Mouse (Mus musculus): ENCODE measurements at regions not wholly inside any gene's neighbourhood (a gene's known extent, or its start where the extent isn't known, plus 50 kb on each side); places are given as distances from the start of the nearest gene placed in this dataset.

- no peaks in the 10 kb centered on the region for H3K4me1 ChIP-seq (ENCODE audit: control insufficient read depth, insufficient read depth, low read length)
- TF ChIP-seq CTCF (IDR thresholded peaks at IDR 0.05; ENCODE audit: borderline replicate concordance, insufficient read depth, low read depth, low read length) (no peak), POLR2A (IDR thresholded peaks at IDR 0.05; ENCODE audit: borderline replicate concordance, insufficient read depth, low read length) (no peak)
- 43% methylated on average over 6 of the region's 6 CpGs for WGBS
- no peaks in the 10 kb centered on the region for H3K27me3 ChIP-seq (ENCODE audit: control insufficient read depth, insufficient read depth, low read length)
- no peak overlapping the region for H3K4me3 ChIP-seq (replicated peaks; ENCODE audit: insufficient read depth, low read depth, low read length)
- DNase-seq, result no peak
- H3K27ac ChIP-seq (ENCODE audit: insufficient read depth, low read length), result no peak overlapping the region
These were observed 261.8 kb upstream of the Adgrl2 start for GRCm38 (mm10) chr3:149252144-149252543.

- DNase-seq, result no peak
- TF ChIP-seq CTCF (IDR thresholded peaks at IDR 0.05; ENCODE audit: borderline replicate concordance, insufficient read depth, low read depth, low read length) (no peak), POLR2A (IDR thresholded peaks at IDR 0.05; ENCODE audit: borderline replicate concordance, insufficient read depth, low read length) (no peak)
- Histone ChIP-seq H3K27ac (ENCODE audit: insufficient read depth, low read length) (no peak overlapping the region), H3K4me3 (replicated peaks; ENCODE audit: insufficient read depth, low read depth, low read length) (no peak overlapping the region), H3K4me1 (ENCODE audit: control insufficient read depth, insufficient read depth, low read length) (no peaks in the 10 kb centered on the region), H3K27me3 (ENCODE audit: control insufficient read depth, insufficient read depth, low read length) (no peaks in the 10 kb centered on the region)
- WGBS, result 54% methylated on average over 6 of the region's 6 CpGs
These were observed 257.3 kb upstream of the Adgrl2 start for GRCm38 (mm10) chr3:149247626-149247987.

GRCm38 (mm10) chr3:149246935-149247625, 256.7 kb upstream of the Adgrl2 start:
- WGBS, result 39% methylated on average over 10 of the region's 10 CpGs
- Histone ChIP-seq H3K4me3 (replicated peaks; ENCODE audit: insufficient read depth, low read depth, low read length) (no peak overlapping the region), H3K4me1 (ENCODE audit: control insufficient read depth, insufficient read depth, low read length) (no peaks in the 10 kb centered on the region), H3K27ac (ENCODE audit: insufficient read depth, low read length) (no peak overlapping the region), H3K27me3 (ENCODE audit: control insufficient read depth, insufficient read depth, low read length) (no peaks in the 10 kb centered on the region)
- no peak for DNase-seq
- no peak for TF ChIP-seq POLR2A (IDR thresholded peaks at IDR 0.05; ENCODE audit: borderline replicate concordance, insufficient read depth, low read length)

- Histone ChIP-seq H3K4me3 (replicated peaks; ENCODE audit: insufficient read depth, low read depth, low read length) (no peak overlapping the region), H3K27me3 (ENCODE audit: control insufficient read depth, insufficient read depth, low read length) (no peaks in the 10 kb centered on the region), H3K27ac (ENCODE audit: insufficient read depth, low read length) (no peak overlapping the region), H3K4me1 (ENCODE audit: control insufficient read depth, insufficient read depth, low read length) (no peaks in the 10 kb centered on the region)
- 94% methylated on average over 3 of the region's 3 CpGs for WGBS
- TF ChIP-seq CTCF (IDR thresholded peaks at IDR 0.05; ENCODE audit: borderline replicate concordance, insufficient read depth, low read depth, low read length), result no peak
- no peak for TF ChIP-seq POLR2A (IDR thresholded peaks at IDR 0.05; ENCODE audit: borderline replicate concordance, insufficient read depth, low read length)
- no peak for DNase-seq
These were observed 249.3 kb upstream of the Adgrl2 start for GRCm38 (mm10) chr3:149239664-149240063.

GRCm38 (mm10) chr3:149238076-149238475, 247.7 kb upstream of the Adgrl2 start:
- no peak for TF ChIP-seq CTCF (IDR thresholded peaks at IDR 0.05; ENCODE audit: borderline replicate concordance, insufficient read depth, low read depth, low read length)
- no peak for TF ChIP-seq POLR2A (IDR thresholded peaks at IDR 0.05; ENCODE audit: borderline replicate concordance, insufficient read depth, low read length)
- Histone ChIP-seq H3K4me3 (replicated peaks; ENCODE audit: insufficient read depth, low read depth, low read length) (no peak overlapping the region), H3K4me1 (ENCODE audit: control insufficient read depth, insufficient read depth, low read length) (no peaks in the 10 kb centered on the region), H3K27ac (ENCODE audit: insufficient read depth, low read length) (no peak overlapping the region), H3K27me3 (ENCODE audit: control insufficient read depth, insufficient read depth, low read length) (no peaks in the 10 kb centered on the region)
- no peak for DNase-seq
- WGBS, result 77% methylated on average over 5 of the region's 5 CpGs

- WGBS, result 94% methylated on average over 3 of the region's 3 CpGs
- H3K27me3 ChIP-seq (ENCODE audit: control insufficient read depth, insufficient read depth, low read length), result no peaks in the 10 kb centered on the region
- DNase-seq, result no peak
- no peak overlapping the region for H3K4me3 ChIP-seq (replicated peaks; ENCODE audit: insufficient read depth, low read depth, low read length)
- no peaks in the 10 kb centered on the region for H3K4me1 ChIP-seq (ENCODE audit: control insufficient read depth, insufficient read depth, low read length)
- TF ChIP-seq POLR2A (IDR thresholded peaks at IDR 0.05; ENCODE audit: borderline replicate concordance, insufficient read depth, low read length) (no peak), CTCF (IDR thresholded peaks at IDR 0.05; ENCODE audit: borderline replicate concordance, insufficient read depth, low read depth, low read length) (no peak)
- no peak overlapping the region for H3K27ac ChIP-seq (ENCODE audit: insufficient read depth, low read length)
These were observed 244.8 kb upstream of the Adgrl2 start for GRCm38 (mm10) chr3:149235183-149235582.

- WGBS, result 66% methylated on average over 8 of the region's 8 CpGs
- Histone ChIP-seq H3K27me3 (ENCODE audit: control insufficient read depth, insufficient read depth, low read length) (no peaks in the 10 kb centered on the region), H3K4me1 (ENCODE audit: control insufficient read depth, insufficient read depth, low read length) (no peaks in the 10 kb centered on the region), H3K27ac (ENCODE audit: insufficient read depth, low read length) (no peak overlapping the region), H3K4me3 (replicated peaks; ENCODE audit: insufficient read depth, low read depth, low read length) (no peak overlapping the region)
- no peak for TF ChIP-seq CTCF (IDR thresholded peaks at IDR 0.05; ENCODE audit: borderline replicate concordance, insufficient read depth, low read depth, low read length)
- no peak for TF ChIP-seq POLR2A (IDR thresholded peaks at IDR 0.05; ENCODE audit: borderline replicate concordance, insufficient read depth, low read length)
- no peak for DNase-seq
These were observed 243.4 kb upstream of the Adgrl2 start for GRCm38 (mm10) chr3:149233691-149234131.

- Histone ChIP-seq H3K27me3 (ENCODE audit: control insufficient read depth, insufficient read depth, low read length) (no peaks in the 10 kb centered on the region), H3K4me1 (ENCODE audit: control insufficient read depth, insufficient read depth, low read length) (no peaks in the 10 kb centered on the region), H3K27ac (ENCODE audit: insufficient read depth, low read length) (no peak overlapping the region), H3K4me3 (replicated peaks; ENCODE audit: insufficient read depth, low read depth, low read length) (no peak overlapping the region)
- 83% methylated on average over 7 of the region's 7 CpGs for WGBS
- DNase-seq, result no peak
- TF ChIP-seq CTCF (IDR thresholded peaks at IDR 0.05; ENCODE audit: borderline replicate concordance, insufficient read depth, low read depth, low read length) (no peak), POLR2A (IDR thresholded peaks at IDR 0.05; ENCODE audit: borderline replicate concordance, insufficient read depth, low read length) (no peak)
These were observed 242.9 kb upstream of the Adgrl2 start for GRCm38 (mm10) chr3:149233191-149233641.
